Mouse (Mus musculus): ENCODE data around the gene Macrod2.

GRCm38 (mm10) chr2:140704146-140704545 is 309.0 kb downstream of the Macrod2 start:
- no peak for TF ChIP-seq GATA1 (IDR thresholded peaks at IDR 0.05; ENCODE audit: borderline replicate concordance, low read length)
- no peak for TF ChIP-seq FLI1 (IDR thresholded peaks at IDR 0.05; ENCODE audit: low read length)

All from megakaryocyte, embryonic 14.5 days (primary cell).